Mouse (Mus musculus) CD8-positive naive resting alpha-beta T cell, adult 2 months (primary cell): Measurements from ENCODE around the gene Wipi2.
A peak's percentile ranks its signal among the peaks of the same experiment; 100 is the strongest.

Source experiments
- DNase-seq, 2 experiments: peaks; one replicate each; pipeline ENCODE4 v3.0.0; 2022; ENCODE audit warnings: low read depth in 2 of 2, low spot score in 2 of 2

The Wipi2 gene

GRCm38 (mm10) chr5:142627398-142627797 lies at the start of gene Wipi2:
Gene Wipi2, plus strand, starts transcription at chr5:142627698.
- no peak for DNase-seq

GRCm38 (mm10) chr5:142578192-142578591 lies 49.3 kb upstream of the Wipi2 start:
- DNase-seq: no peak

GRCm38 (mm10) chr5:142581517-142581916 lies 46.0 kb upstream of the Wipi2 start:
- peak in 1 of 2 experiments; percentile 34 for DNase-seq

GRCm38 (mm10) chr5:142583616-142584126 lies 43.8 kb upstream of the Wipi2 start:
- DNase-seq: no peak

GRCm38 (mm10) chr5:142590953-142591616 lies 36.4 kb upstream of the Wipi2 start:
- no peak for DNase-seq

GRCm38 (mm10) chr5:142595698-142596097 lies 31.8 kb upstream of the Wipi2 start:
- DNase-seq: no peak

- DNase-seq: no peak
These were observed 30.8 kb upstream of the Wipi2 start for GRCm38 (mm10) chr5:142596723-142597122.

- no peak for DNase-seq
These were observed 29.7 kb upstream of the Wipi2 start for GRCm38 (mm10) chr5:142597648-142598390.

GRCm38 (mm10) chr5:142604379-142604778 lies 23.1 kb upstream of the Wipi2 start:
- DNase-seq: no peak

GRCm38 (mm10) chr5:142605288-142605687 lies 22.2 kb upstream of the Wipi2 start:
- no peak for DNase-seq

- DNase-seq: no peak
These were observed 19.1 kb upstream of the Wipi2 start, which contains the start of gene Mmd2 for GRCm38 (mm10) chr5:142608259-142608988. Gene Mmd2, minus strand, starts transcription at chr5:142608800.

- DNase-seq: no peak
These were observed 18.5 kb upstream of the Wipi2 start for GRCm38 (mm10) chr5:142608989-142609325.

- no peak for DNase-seq
These were observed 17.1 kb upstream of the Wipi2 start for GRCm38 (mm10) chr5:142610362-142610761.

GRCm38 (mm10) chr5:142614513-142614912 lies 13.0 kb upstream of the Wipi2 start:
- no peak for DNase-seq

- no peak for DNase-seq
These were observed 11.9 kb upstream of the Wipi2 start for GRCm38 (mm10) chr5:142615638-142616037.

- no peak for DNase-seq
These were observed 11.2 kb upstream of the Wipi2 start for GRCm38 (mm10) chr5:142616326-142616725.

- DNase-seq: peak in 1 of 2 experiments; percentile 17
These were observed 7.6 kb upstream of the Wipi2 start for GRCm38 (mm10) chr5:142619866-142620265.

GRCm38 (mm10) chr5:142621421-142621820 lies 6.1 kb upstream of the Wipi2 start:
- no peak for DNase-seq

- DNase-seq: no peak
These were observed 5.4 kb upstream of the Wipi2 start for GRCm38 (mm10) chr5:142622134-142622533.

GRCm38 (mm10) chr5:142623080-142623479 lies 4.4 kb upstream of the Wipi2 start:
- DNase-seq: no peak

- DNase-seq: peak; percentile 98
These were observed 1.5 kb downstream of the Wipi2 start for GRCm38 (mm10) chr5:142628726-142629662.
